In the genomic region with DNA sequence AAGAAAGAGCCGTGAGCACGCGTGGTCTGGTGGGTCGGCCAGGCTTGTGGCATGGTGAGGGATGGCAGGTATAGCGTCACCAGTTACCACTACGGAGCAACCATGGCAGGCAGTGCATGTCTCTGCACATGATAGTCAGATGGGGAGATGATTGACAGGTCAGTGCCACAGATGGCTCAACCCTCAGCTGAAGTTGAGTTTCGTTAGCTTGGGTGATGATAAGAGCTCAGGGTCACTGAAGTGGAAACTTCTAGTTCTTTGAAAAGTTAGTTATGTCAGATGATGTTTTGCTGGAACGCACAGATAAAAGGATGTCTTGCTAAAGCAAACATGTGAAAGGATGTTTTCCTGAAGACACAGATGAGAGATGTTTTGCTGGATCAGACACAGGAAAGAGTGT, we compare ENCODE assay signal across 43 mouse cellular contexts. TPM values are rescaled to one million over a fixed set of nuclear protein-coding genes. Genes with fewer than 3 reads are reported as not detected.
"Had no signal": no experiment of that assay in that cellular context is flagged by ENCODE, and none has a peak within 500 bp of the region (broad histone marks: within the 10 kb centered on the region; RNA-seq: fewer than 3 reads in every experiment).

No protein-coding gene starts in this region.

- H3K4me3 ChIP-seq: heart, embryonic 10.5 days; heart, embryonic 12.5 days; hindbrain, embryonic 10.5 days; hindbrain, embryonic 12.5 days; intestine, embryonic 15.5 days; limb, embryonic 13.5 days; limb, embryonic 15.5 days; liver, embryonic 12.5 days had no signal

- H3K9me3 ChIP-seq: heart, embryonic 10.5 days; heart, embryonic 12.5 days; hindbrain, embryonic 10.5 days; hindbrain, embryonic 12.5 days; intestine, embryonic 15.5 days; limb, embryonic 13.5 days; limb, embryonic 15.5 days; liver, embryonic 12.5 days had no signal

- H3K9ac ChIP-seq: heart, embryonic 12.5 days; hindbrain, embryonic 12.5 days; hindbrain, embryonic 14.5 days; intestine, embryonic 15.5 days; limb, embryonic 13.5 days; limb, embryonic 15.5 days; liver, embryonic 12.5 days had no signal

- H3K27ac ChIP-seq: heart, embryonic 10.5 days; hindbrain, embryonic 10.5 days; hindbrain, embryonic 12.5 days; hindbrain, embryonic 14.5 days; intestine, embryonic 15.5 days; kidney, postnatal 0 days; limb, embryonic 13.5 days; limb, embryonic 15.5 days; liver, embryonic 12.5 days had no signal

- H3K4me1 ChIP-seq: liver, embryonic 12.5 days had no signal

- H3K27me3 ChIP-seq: heart, embryonic 12.5 days; hindbrain, embryonic 12.5 days; intestine, embryonic 15.5 days; limb, embryonic 13.5 days; limb, embryonic 15.5 days had no signal

- H3K4me2 ChIP-seq: heart, embryonic 12.5 days; hindbrain, embryonic 12.5 days; hindbrain, embryonic 14.5 days; intestine, embryonic 15.5 days; limb, embryonic 13.5 days; limb, embryonic 15.5 days; liver, embryonic 12.5 days had no signal

- ATAC-seq: hindbrain, embryonic 16.5 days; inflammation-experienced regulatory T-cells, adult 6 months; intestine, embryonic 15.5 days; intestine, postnatal 0 days; liver, embryonic 12.5 days had no signal

- H3K36me3 ChIP-seq: heart, embryonic 10.5 days; heart, embryonic 12.5 days; hindbrain, embryonic 10.5 days; hindbrain, embryonic 12.5 days; intestine, embryonic 15.5 days; limb, embryonic 13.5 days; limb, embryonic 15.5 days; liver, embryonic 12.5 days had no signal

- DNase-seq: gastrocnemius, postnatal 14 days; gastrocnemius, postnatal 36 days; heart, adult 18-20 months; heart, postnatal 10 days; heart, postnatal 4 days; kidney, adult 18-20 months; kidney, adult 8-10 months; kidney, postnatal 14 days; kidney, postnatal 36 days; layer of hippocampus, adult 9-11 months; layer of hippocampus, postnatal 36 days; left cerebral cortex, postnatal 4 days had no signal

RNA-seq across cellular contexts. Expression of a gene that starts 32.3 kb away (rescaled TPM):
- total RNA-seq: gastrocnemius, adult 18-20 months; gastrocnemius, adult 8-10 months; gastrocnemius, postnatal 14 days; gastrocnemius, postnatal 36 days; granulocyte monocyte progenitor cell, adult 5-6 weeks; heart, adult 18-20 months; heart, adult 8-10 months; heart, postnatal 10 days; heart, postnatal 25 days; heart, postnatal 4 days; layer of hippocampus, adult 18-20 months; layer of hippocampus, adult 8-10 months; layer of hippocampus, postnatal 14 days; layer of hippocampus, postnatal 36 days; left cerebral cortex, adult 18-20 months; left cerebral cortex, adult 8-10 months; left cerebral cortex, postnatal 10 days; left cerebral cortex, postnatal 25 days; left cerebral cortex, postnatal 4 days; liver, adult 2 months had no signal
- polyA plus RNA-seq: heart, embryonic 10.5 days; heart, embryonic 12.5 days; heart, embryonic 14.5 days; heart, embryonic 16.5 days; hindbrain, embryonic 10.5 days; hindbrain, embryonic 12.5 days; hindbrain, embryonic 14.5 days; hindbrain, embryonic 16.5 days; inflammation-experienced regulatory T-cells, adult 6 months; intestine, embryonic 15.5 days; intestine, postnatal 0 days; kidney, embryonic 14.5 days; kidney, postnatal 0 days; large intestine, adult 2 months; limb, embryonic 11.5 days; limb, embryonic 13.5 days; limb, embryonic 15.5 days; liver, adult 2 months; liver, embryonic 12.5 days had no signal
